Mouse (Mus musculus) brain, embryonic 18.5 days (tissue): ENCODE results near the gene Adgrb3.

Source experiments
- DNase-seq: peaks from one replicate; pipeline ENCODE4 v3.0.0-alpha.2; 2012; ENCODE audit warnings: low read depth, low spot score

Adgrb3 gene

DNA sequence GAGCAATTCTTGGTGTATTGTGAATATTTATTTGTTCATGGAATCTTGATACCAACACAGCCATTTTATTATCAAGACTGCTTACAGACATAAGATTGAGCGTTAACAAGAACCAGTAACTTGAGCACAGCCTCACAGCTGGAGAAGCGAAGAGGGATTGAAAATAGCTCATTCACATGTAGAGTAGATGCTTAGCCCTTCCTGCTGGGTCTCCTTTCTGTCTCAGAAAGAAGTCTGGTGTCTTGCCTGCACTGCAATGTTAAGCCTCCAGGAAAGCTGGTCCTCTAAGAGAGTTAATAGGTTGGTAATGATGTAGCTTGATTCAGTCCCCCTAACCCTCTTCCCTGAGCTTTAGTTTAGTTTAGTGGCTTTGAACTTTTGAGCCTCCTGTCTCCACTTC lies 519.4 kb downstream of the Adgrb3 start:
- no peak for DNase-seq

DNA sequence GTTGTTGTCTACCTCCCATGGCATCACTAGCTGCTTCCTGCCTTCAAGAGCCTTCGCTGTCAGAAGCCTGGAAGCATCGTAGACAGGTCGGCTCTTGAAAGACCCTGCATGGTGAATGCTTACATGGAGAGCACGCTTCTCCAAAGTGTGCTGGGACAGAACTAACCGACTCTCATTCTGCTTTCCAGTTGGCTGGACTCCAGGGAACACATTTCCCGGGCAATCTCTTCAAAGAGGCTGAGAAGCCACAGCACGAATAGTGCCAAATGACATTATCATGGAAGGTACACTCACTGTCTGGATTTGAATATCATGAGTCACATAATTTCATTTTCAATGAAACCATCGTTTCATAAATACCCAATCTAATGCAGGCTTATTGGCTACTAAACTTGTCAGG lies 548.0 kb downstream of the Adgrb3 start:
- no peak for DNase-seq

DNA sequence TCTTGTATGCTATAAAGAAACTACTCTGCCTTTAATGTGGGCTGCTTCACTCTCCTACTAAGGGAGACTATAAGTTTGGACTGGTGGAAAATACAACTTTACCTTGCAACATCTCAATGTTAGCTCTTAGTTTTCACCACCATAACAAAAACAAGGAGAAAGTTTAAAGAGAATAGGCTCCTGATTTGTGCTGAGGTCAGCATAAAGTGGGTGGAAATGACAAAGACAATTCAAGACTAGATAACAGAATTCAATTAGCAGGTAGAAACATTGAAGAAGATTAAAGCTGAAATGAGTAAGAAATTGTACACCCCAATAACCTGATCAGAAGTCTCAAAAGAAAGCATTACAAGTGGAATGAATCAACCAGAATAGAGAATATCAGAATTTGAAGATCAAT lies 578.9 kb downstream of the Adgrb3 start:
- no peak for DNase-seq

GRCm38 (mm10) chr1:25242436-25242835 lies 587.1 kb downstream of the Adgrb3 start:
- no peak for DNase-seq

- peak; percentile 26 for DNase-seq
These were observed 600.2 kb downstream of the Adgrb3 start for GRCm38 (mm10) chr1:25229245-25229750.

DNA sequence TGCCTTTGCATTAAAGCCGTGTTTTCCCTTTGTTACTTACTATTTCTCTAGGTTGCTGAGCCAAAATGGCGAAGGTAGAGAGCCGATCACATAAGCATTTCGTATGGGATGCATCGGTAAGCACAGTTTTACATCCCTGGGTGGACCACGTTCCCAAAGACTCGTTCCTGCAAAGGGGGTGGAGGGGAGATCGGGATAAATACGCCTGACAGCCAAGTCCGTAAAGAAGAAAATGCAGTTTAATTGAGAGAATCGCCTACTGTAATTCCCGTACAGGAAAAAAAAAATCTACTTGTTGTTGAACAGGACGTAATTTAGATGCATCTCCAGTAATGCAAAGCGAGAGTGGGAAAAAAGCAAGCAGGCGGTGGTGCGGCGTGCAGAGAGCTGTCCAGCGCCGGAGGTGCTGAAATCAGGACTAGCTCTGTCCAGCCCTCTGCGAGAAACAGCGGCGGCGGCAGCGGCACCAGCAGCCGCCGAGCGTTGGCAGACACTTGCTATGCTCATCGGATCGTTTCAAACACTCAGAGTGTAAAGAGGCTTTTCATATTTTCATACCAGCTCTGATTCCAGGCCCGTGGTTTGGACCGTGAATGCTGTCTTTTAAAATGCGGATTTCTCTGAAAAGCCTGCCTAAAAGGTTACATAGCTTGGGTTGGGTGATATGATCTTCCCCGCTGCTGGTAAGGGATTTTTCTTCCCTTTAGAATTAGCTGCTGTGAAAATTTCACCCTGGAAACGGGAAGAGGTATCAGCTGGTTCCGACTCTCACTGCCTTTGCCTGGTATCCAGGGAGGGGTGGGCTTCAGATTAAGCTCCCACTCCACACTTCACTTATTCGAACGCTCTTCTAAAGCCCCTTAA lies 600.9 kb downstream of the Adgrb3 start:
- DNase-seq: peak; percentile 50

DNA sequence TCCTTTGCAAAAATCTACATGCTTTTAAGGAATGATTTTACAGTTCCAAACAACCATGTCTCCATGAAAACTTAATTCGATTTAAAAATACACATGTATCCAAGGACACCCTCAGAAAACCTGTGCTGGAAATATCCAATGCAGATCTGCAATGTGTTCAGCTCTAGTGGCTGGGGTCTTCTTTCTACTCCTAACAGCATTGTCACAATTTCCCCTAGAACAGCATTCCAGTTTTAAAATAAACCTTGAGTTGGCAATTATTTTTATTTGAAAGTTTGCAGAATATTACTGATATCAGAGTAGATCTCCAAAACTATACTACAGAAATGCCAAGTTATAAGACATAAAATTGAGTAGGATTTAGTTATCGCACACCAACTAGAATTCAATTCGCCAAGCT lies 601.6 kb downstream of the Adgrb3 start:
- peak; percentile 16 for DNase-seq

DNA sequence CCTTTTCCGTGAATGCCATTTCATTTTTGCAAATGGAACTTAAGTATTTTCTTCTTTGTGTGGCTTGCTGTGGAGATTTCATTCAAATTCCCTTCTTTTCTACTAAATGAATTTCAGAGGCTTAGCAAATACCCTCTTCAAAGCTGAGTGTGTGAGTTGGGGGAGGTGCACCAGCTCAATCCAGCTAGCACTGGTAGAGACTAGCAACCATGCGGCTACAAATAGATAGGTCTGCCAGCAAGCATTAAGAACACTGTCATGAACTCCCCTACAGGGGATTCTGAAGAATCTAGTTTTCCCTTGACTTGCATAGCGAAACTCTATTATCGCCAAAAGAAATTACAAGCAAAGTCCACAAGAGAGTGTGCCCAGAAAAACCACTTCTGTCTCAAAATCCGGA lies 624.9 kb downstream of the Adgrb3 start:
- no peak for DNase-seq

DNA sequence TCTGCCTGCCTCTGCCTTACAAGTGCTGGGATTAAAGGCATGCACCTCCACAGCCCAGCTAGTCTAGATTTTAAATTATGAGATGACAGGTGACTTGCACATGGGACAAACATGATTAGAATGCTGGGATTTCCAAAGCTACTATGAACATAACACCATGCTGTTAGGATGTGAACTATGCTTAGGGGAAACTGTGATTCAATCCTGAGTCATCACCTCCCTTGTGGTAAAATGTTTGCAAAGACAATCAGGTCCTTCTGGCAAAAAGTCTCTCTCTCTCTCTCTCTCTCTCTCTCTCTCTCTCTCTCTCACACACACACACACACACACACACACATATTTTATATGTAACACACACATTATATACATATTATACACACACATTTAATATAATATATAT lies 630.1 kb downstream of the Adgrb3 start:
- DNase-seq: no peak

DNA sequence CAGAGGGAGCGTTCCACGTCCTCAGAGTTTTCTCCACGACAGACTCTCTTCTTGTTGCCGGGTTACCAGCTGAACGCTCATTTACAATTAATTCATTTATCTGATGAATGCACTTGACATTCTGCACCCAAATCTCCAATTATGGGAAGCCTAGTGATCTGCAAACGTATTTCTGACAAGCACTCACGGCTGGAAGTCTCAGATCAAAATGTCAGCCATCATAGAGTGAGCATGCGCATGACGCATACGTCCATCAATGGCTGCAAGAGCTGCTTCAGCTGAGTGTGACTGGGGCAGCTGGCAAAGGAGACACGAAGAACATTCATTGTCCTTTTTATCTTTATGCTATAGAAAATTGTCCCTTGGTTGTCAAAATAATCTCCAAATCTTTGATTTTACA lies 637.5 kb downstream of the Adgrb3 start:
- no peak for DNase-seq

- DNase-seq: no peak
These were observed 640.2 kb downstream of the Adgrb3 start for GRCm38 (mm10) chr1:25189261-25189660.

- no peak for DNase-seq
These were observed 643.6 kb downstream of the Adgrb3 start for GRCm38 (mm10) chr1:25185909-25186308.

DNA sequence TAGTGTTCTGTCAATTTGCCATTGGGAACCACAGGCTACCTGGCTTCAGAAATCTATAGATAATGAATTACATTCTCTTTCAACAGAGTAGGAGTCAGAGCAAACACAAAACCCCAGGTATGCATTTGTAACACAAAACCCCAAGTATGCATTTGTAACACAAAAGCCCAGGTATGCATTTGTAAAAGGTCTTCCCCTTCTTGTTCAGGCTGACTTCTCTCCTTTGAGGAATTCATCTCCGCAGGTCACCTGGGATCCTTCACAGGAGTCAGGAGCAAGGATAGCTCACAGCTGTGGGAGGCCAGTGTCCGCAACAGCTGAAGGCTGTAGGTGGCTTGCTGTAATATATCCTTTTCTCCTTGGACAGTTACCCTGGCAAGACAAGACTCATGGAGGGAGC lies 647.6 kb downstream of the Adgrb3 start:
- DNase-seq: no peak

DNA sequence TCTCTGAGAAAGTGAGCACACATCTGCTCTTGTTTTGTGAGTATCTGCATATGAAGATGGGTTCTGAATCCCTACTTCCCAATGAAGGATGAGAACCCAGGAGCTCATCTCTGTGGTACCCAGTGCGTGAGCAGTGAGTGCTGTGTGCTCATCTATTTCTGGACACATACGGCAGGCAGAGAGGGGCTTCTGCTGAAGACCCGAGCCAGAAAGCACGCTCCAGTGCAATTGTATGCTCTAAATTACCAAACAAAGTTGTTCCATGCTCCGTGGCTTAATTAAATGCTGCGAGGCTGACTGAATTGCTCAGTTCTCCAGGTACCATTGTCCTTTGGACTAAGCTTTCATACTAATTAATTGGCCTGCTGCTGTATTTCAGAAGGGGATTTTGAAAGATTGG lies 648.9 kb downstream of the Adgrb3 start:
- DNase-seq: no peak

GRCm38 (mm10) chr1:25179860-25180582 lies 649.5 kb downstream of the Adgrb3 start:
- DNase-seq: no peak

DNA sequence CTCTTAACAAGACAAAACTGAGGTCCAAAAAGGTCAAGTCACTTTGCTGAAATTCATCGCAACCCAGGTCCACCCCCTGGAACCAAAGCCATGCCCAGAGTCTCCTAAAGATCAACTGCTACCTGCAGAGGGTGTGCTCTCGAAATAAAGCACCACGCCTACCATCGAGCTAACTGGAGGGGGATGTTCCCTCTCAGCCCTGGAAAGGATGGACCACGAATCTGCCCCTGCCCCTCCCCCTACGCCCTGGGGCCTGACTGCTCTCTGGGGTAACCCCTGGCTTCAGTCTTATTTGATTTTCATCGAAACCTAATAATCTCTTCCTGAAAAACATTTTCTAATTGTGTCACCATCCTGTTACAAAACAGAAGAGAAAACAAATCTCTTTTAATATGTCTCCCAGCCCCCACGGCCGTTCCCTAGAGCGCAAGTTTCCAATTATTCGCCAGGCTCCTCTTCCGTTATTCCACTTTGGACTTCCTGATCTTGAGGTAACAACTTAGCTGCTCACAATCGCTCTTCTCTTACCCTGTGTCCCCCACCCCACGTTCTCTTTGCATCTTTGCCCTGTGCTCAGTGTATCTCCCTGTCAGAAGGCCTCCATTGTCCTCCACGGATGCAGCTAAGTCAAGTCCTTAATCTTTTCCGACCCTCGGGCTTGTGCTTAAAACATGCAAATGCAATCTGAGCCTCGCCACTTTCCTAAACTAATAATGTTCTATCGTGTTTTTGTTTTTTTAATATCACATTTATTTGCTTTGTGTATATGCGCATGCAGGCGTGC lies 651.0 kb downstream of the Adgrb3 start:
- no peak for DNase-seq

DNA sequence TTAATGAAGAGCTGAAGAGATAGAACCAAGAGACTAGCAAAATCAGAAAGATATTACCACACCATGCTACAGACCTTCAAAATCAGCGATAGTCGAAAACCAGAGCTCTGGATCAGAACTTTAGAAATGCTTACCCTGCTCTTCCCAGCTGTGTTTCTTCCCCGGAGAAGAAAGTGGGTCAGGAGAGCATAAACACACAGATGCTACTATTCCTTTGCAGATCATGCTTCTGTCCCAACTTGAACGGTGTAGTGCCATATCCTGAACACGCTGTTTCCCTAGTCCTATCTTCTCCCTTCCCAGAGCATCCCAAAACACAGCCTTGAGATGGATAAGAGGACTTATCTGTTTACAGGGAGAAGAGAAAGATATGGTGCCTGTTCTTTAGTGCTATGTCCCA lies 662.4 kb downstream of the Adgrb3 start:
- no peak for DNase-seq

DNA sequence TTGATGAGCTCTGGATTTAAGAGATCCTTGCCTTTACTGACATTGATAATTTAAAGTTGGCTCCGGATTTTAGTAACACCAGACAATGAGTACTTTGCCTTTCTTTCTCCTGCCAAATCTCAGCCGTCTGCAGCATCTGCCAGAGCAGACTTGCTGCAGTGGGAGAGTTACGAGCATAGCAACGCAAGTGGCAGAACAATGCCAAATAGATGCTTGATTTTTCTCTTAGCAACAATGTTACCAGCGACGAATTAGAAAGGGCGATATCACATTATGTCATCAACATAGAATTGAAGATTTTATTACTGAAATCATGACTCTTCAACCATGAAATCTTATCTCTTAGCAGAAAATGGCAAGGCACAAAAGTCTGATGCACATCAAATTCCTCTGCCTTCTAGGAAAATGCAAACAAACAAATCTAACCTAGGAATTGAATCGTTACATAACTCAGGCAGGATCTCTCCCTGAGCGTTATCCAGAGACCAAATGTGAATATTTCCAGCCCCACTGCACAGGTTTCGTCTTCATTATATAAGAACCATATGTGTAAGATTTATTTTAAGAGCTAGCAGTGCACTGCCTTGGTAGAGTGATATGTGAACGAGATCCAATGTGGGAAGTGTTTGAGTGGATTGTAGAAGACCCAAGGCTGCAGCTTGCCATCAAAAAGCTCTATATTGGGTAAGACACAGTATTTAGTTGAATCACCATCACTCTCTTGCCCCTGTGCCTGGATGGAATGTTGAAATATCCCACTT lies 663.3 kb downstream of the Adgrb3 start:
- DNase-seq: peak; percentile 69

DNA sequence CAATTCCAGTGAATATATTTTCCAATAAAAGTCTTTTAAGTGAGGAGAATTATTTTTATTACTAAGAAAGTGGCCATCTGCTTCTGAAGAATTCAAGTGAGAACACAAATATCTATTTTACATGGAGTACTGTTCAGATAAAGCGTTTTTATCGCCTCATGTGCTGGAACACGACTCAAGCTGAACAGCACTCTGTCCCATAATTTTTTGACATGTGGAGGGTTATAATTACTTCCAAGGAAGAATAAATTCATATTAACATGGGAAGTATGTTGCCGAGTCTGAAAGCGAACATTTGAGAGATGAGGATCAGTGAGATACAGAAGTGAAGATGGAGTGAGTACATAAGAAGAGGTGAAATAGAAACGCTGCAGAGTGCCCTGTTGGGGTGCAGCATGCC lies 665.9 kb downstream of the Adgrb3 start:
- DNase-seq: no peak

DNA sequence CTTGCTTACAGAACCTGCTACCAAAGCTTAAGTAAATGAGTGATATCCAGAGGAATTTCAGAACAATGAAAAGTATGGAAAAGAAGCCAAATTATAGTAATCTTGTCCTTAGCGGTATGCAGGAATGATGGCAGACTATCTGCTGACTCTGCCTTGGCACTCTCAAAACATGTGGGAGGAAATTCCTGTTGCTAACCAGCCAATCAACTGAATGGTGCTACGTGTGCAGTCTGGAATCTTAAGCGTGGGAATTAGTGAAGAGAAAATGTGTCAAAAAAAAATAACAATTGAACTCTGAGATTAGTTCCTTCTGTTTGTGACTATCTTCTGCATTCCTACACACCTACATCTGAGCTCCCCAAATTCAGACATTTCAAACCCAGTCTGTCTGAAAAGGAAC lies 683.3 kb downstream of the Adgrb3 start:
- DNase-seq: no peak

DNA sequence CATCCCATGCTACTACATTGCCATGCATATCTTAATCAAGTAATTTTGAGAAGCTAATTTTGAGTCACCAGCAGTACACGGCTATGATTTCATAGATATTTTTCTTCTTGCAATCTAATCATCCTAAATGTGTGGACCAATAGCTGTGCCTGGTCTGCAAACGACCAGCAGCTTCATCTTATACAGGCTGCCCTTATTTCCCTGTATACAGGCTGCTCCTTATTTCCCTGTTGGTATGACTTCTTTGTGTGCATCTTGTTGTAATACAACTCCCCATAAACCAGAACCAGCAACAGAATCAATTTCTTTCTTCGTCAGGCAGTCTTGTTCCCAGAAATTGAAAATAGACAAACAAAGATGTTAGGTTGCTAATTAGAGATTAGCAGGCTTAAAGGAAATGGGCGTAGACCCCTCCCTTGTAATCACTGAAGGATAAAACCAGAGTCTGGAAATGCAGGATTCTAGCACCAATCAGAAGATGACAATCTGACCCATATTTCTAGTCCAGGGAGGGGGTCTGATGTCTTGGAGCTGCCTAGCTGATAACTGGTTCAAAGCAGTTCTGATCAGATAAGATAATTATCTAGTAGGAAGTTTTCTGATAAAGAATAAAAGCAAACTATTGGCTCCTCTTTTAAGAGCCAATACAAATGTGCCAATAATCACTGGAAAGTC lies 697.2 kb downstream of the Adgrb3 start:
- no peak for DNase-seq
